Mouse (Mus musculus): ENCODE measurements at regions not wholly inside any gene's neighbourhood (a gene's known extent, or its start where the extent isn't known, plus 50 kb on each side); places are given as distances from the start of the nearest gene placed in this dataset.

- no peak for ATAC-seq (replicated peaks)
- Histone ChIP-seq H3K27me3 (no peaks in the 10 kb centered on the region), H3K4me2 (replicated peaks) (no peak overlapping the region), H3K27ac (replicated peaks) (no peak overlapping the region), H3K9me3 (no peaks in the 10 kb centered on the region), H3K4me3 (no peak overlapping the region), H3K9ac (replicated peaks) (no peak overlapping the region), H3K4me1 (no peaks in the 10 kb centered on the region), H3K36me3 (no peaks in the 10 kb centered on the region)
Measured at GRCm38 (mm10) chr10:10046318-10046717, 145.4 kb upstream of the Stxbp5 start.

DNA sequence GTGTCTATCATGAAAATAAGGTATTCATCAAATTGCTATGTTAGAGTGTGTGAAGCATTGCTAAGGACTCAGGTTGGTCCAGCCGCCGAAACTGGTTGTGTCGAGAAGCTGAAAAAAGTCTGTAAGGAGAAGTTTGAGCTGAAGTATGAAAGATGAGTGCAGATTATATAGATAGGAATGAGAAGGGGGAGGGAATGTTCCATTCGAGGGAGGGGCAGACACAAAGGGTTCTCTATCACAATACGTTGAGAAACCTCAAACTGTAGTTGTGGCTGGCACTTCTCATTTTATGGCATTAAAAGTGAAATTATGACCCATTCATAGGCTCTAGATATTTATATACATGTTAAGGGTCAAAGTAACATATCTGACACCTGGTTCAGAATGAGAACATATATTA is 108.4 kb upstream of the Stxbp5 start:
- WGBS = 94% methylated on average over 5 of the region's 5 CpGs
- no peaks in the 10 kb centered on the region for H3K4me1 ChIP-seq
- ATAC-seq (replicated peaks) = no peak
- H3K27me3 ChIP-seq = no peaks in the 10 kb centered on the region
- H3K36me3 ChIP-seq = no peaks in the 10 kb centered on the region
- H3K9me3 ChIP-seq = no peaks in the 10 kb centered on the region
- no peak overlapping the region for H3K27ac ChIP-seq (replicated peaks)
- no peak overlapping the region for H3K4me2 ChIP-seq (replicated peaks)
- no peak overlapping the region for H3K4me3 ChIP-seq
- H3K9ac ChIP-seq (replicated peaks) = no peak overlapping the region

DNA sequence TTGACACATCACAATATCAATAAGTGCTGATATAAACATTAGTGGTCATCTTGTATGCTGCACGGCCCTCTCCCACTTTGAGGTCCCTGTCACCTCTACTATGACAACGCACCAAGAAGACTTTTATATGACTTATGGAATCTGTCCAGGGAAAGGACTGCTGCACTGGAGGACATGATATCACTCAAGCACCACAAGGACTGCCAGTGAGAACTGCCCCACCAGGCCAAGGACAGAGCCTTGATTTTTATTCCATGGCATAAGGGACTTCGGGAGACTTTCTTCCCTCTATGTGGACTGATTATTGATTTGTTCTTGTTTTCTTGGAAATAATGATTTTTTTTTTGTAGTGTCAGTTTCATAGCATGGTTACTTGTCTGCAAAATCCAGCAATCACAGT is 97.7 kb upstream of the Stxbp5 start:
- no peak for ATAC-seq (replicated peaks)
- Histone ChIP-seq H3K27me3 (no peaks in the 10 kb centered on the region), H3K36me3 (no peaks in the 10 kb centered on the region), H3K4me2 (replicated peaks) (no peak overlapping the region), H3K4me1 (no peaks in the 10 kb centered on the region), H3K4me3 (no peak overlapping the region), H3K9ac (replicated peaks) (no peak overlapping the region), H3K27ac (replicated peaks) (no peak overlapping the region), H3K9me3 (no peaks in the 10 kb centered on the region)
- 97% methylated on average over 3 of the region's 3 CpGs for WGBS

DNA sequence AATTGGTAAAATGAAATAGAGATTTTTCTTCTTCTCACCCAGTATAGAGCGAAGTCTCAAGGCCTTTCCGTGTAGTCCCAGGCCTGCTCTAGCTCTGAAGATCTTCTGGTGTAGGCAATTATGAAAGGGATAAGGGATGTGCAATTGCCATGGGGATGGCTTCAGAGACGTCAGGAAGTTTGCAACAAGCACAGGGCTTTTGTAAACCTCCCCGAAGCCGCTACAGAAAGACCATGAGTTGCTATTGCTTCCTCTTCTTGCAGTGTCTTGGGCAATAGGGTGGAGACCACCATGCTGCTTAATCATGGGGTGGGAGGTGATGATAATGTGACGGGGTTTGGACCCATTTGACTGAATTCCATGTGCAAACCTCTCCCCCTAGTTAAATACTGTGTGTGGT is 95.3 kb upstream of the Stxbp5 start:
- 89% methylated on average over 6 of the region's 6 CpGs for WGBS
- no peak overlapping the region for H3K27ac ChIP-seq (replicated peaks)
- H3K4me2 ChIP-seq (replicated peaks) = no peak overlapping the region
- H3K9ac ChIP-seq (replicated peaks) = no peak overlapping the region
- H3K36me3 ChIP-seq = no peaks in the 10 kb centered on the region
- H3K4me3 ChIP-seq = no peak overlapping the region
- no peak for ATAC-seq (replicated peaks)
- no peaks in the 10 kb centered on the region for H3K27me3 ChIP-seq
- H3K4me1 ChIP-seq = no peaks in the 10 kb centered on the region
- no peaks in the 10 kb centered on the region for H3K9me3 ChIP-seq

GRCm38 (mm10) chr10:9992798-9993197 is 91.9 kb upstream of the Stxbp5 start:
- Histone ChIP-seq H3K27ac (replicated peaks) (no peak overlapping the region), H3K4me2 (replicated peaks) (no peak overlapping the region), H3K9me3 (no peaks in the 10 kb centered on the region), H3K4me1 (no peaks in the 10 kb centered on the region), H3K4me3 (no peak overlapping the region), H3K27me3 (no peaks in the 10 kb centered on the region), H3K9ac (replicated peaks) (no peak overlapping the region), H3K36me3 (no peaks in the 10 kb centered on the region)
- ATAC-seq (replicated peaks) = no peak
- 53% methylated on average over 2 of the region's 2 CpGs for WGBS

DNA sequence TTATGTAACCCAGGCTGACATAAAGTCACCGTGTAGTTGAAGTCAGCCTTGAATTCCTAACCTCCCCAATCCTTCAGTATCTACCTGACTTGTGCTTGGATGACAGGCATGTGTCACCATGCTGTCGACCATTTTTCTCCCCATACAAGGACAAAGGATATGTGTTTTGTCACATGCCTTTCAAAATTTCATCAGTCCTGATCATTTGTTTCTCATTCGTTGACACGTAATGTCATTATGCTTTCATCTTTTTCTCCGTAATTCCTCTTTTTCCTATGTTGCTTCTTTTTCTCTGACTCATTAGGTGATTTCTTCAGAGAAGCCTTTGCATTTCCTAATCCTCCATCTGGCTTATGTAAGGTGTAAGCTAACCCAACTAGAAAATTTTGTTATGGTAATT is 84.5 kb upstream of the Stxbp5 start:
- no peak for ATAC-seq (replicated peaks)
- Histone ChIP-seq H3K27me3 (no peaks in the 10 kb centered on the region), H3K36me3 (no peaks in the 10 kb centered on the region), H3K4me2 (replicated peaks) (no peak overlapping the region), H3K27ac (replicated peaks) (no peak overlapping the region), H3K9me3 (no peaks in the 10 kb centered on the region), H3K4me1 (no peaks in the 10 kb centered on the region), H3K4me3 (no peak overlapping the region), H3K9ac (replicated peaks) (no peak overlapping the region)
- WGBS = 88% methylated on average over 5 of the region's 5 CpGs

GRCm38 (mm10) chr10:9976424-9976823 is 75.5 kb upstream of the Stxbp5 start:
- no peak overlapping the region for H3K27ac ChIP-seq (replicated peaks)
- H3K4me1 ChIP-seq = 0 out of 2 replicates have a peak, but pooled peaks cover 3% of the 10 kb centered on the region
- ATAC-seq (replicated peaks) = peak; percentile 79; the same call in 1 of the 2 replicates
- H3K4me2 ChIP-seq (replicated peaks) = no peak overlapping the region
- no peaks in the 10 kb centered on the region for H3K36me3 ChIP-seq
- H3K27me3 ChIP-seq = no peaks in the 10 kb centered on the region
- no peak overlapping the region for H3K9ac ChIP-seq (replicated peaks)
- no peak overlapping the region for H3K4me3 ChIP-seq
- 5% methylated on average over 3 of the region's 3 CpGs for WGBS
- H3K9me3 ChIP-seq = no peaks in the 10 kb centered on the region

Measured in forebrain, embryonic 15.5 days (tissue).